Mouse (Mus musculus) limb, embryonic 14.5 days (tissue): ENCODE results near the gene Fgd4. TPM values are rescaled to one million over a fixed set of nuclear protein-coding genes. Genes with fewer than 3 reads are reported as not detected.

Source experiments
- ATAC-seq: fragments of 200-750 bp; cut with Nextera tagmentation; 2 replicates; pipeline ENCODE4 v1.8.0; 2017; ENCODE audit warnings: low read depth, moderate number of reproducible peaks, moderate TSS enrichment; ENCODE audit not compliant: low FRiP score
- DNase-seq: peaks from one replicate; pipeline ENCODE4 v3.0.0-alpha.2; 2015; ENCODE audit warnings: low spot score
- H3K27ac ChIP-seq: fragments of 300-500 bp; sonication (generic); replicated peaks from 2 replicates; pipeline ENCODE4 v1.5.1; 2014; ENCODE audit warnings: low read depth, mild to moderate bottlenecking, low read length, moderate library complexity, mixed read lengths
- H3K27me3 ChIP-seq: fragments of 300-500 bp; sonication (generic); 2 replicates; pipeline ENCODE4 v1.6.1; 2014; ENCODE audit warnings: low read length, mixed read lengths; ENCODE audit not compliant: control insufficient read depth, insufficient read depth
- H3K36me3 ChIP-seq: fragments of 300-500 bp; sonication (generic); 2 replicates; pipeline ENCODE4 v1.6.1; 2014; ENCODE audit warnings: mild to moderate bottlenecking, low read length, moderate library complexity, mixed read lengths; ENCODE audit not compliant: control insufficient read depth, insufficient read depth
- H3K4me1 ChIP-seq: fragments of 300-500 bp; sonication (generic); 2 replicates; pipeline ENCODE4 v1.6.1; 2014; ENCODE audit warnings: antibody characterized with exemption, low read length, mixed read lengths; ENCODE audit not compliant: control insufficient read depth, insufficient read depth
- H3K4me2 ChIP-seq: fragments of 300-500 bp; sonication (generic); replicated peaks from 2 replicates; pipeline ENCODE4 v1.6.1; 2014; ENCODE audit warnings: low read depth, mild to moderate bottlenecking, low read length, moderate library complexity; ENCODE audit not compliant: severe bottlenecking
- H3K4me3 ChIP-seq: fragments of 300-500 bp; sonication (generic); replicated peaks from 2 replicates; pipeline ENCODE4 v1.5.1; 2014; ENCODE audit warnings: low read length
- H3K9ac ChIP-seq: fragments of 300-500 bp; sonication (generic); 2 replicates; pipeline ENCODE4 v1.6.1; 2014; ENCODE audit warnings: mild to moderate bottlenecking, low read depth, low read length, moderate library complexity; ENCODE audit not compliant: severe bottlenecking
- H3K9me3 ChIP-seq: fragments of 300-500 bp; sonication (generic); 2 replicates; pipeline ENCODE4 v1.6.1; 2016; ENCODE audit warnings: low read length; ENCODE audit not compliant: control insufficient read depth
- POLR2A ChIP-seq: fragments of 200-500 bp; IDR thresholded peaks from 2 replicates; pipeline ENCODE4 v1.8.0; 2012; ENCODE audit warnings: inconsistent platforms, mild to moderate bottlenecking, moderate library complexity, borderline replicate concordance; ENCODE audit not compliant: insufficient read depth, insufficient read length; ENCODE audit errors: extremely low read depth
- WGBS: fragments of 180-500 bp; shearing (Covaris S2); extraction: QIAGEN DNeasy Blood & Tissue Kit; methylation state at CpG from one replicate; pipeline ENCODE4 v1.1.7; 2014; 5-methylcytosine and 5-hydroxymethylcytosine counted together
- polyA plus RNA-seq, 2 experiments: library from polyadenylated mRNA; depleted of rRNA in 1 of 2; stranded (reverse) in 1 of 2; unstranded in 1 of 2; fragments of >200 nt; fragmentation: Nextera tagmentation in 1 of 2; extraction: Ambion mirVana in 1 of 2; gene quantifications; 2 replicates each; pipeline versions ENCODE4 v1.2.1 to v1.2.3; 2012 to 2014

Gene Fgd4
- polyA plus RNA-seq, 2 experiments: 2.7 to 6.0 TPM

DNA sequence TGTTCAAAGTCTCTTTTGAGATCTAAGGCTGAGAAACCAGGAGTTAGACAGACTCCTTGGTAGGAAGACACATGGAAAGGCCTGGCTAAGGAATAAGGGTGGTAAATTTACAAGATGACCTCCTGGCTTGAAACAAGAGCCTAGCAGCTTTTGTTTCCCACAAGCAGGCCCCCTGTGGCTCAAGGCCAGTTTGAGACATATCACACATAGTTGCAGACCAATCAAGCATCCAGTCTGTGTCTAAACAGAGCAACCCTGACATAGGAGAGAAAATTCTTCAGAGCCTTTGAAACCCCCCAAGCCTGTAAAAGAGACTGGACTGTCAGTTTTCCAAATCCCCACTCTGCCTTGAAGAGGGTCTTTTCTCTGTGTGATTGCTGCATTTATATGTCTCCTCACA lies 7.7 kb downstream of the Fgd4 start:
- DNase-seq (no peak), ATAC-seq (no peak)
- Histone ChIP-seq H3K27me3 (no peaks in the 10 kb centered on the region), H3K4me2 (no peak overlapping the region), H3K36me3 (no peaks in the 10 kb centered on the region), H3K27ac (no peak overlapping the region), H3K4me3 (no peak overlapping the region), H3K4me1 (no peaks in the 10 kb centered on the region), H3K9ac (no peak overlapping the region), H3K9me3 (no peaks in the 10 kb centered on the region)
- no peak for TF ChIP-seq POLR2A

GRCm38 (mm10) chr16:16584409-16585032 lies 15.8 kb downstream of the Fgd4 start:
- no peak for TF ChIP-seq POLR2A
- Histone ChIP-seq H3K4me1 (no peaks in the 10 kb centered on the region), H3K4me2 (no peak overlapping the region), H3K4me3 (no peak overlapping the region), H3K27me3 (no peaks in the 10 kb centered on the region), H3K27ac (no peak overlapping the region), H3K9me3 (no peaks in the 10 kb centered on the region), H3K36me3 (no peaks in the 10 kb centered on the region), H3K9ac (no peak overlapping the region)
- DNase-seq (peak; percentile 80), ATAC-seq (peak; percentile 65; the same call in 1 of the 2 replicates)
- 72% methylated on average over 4 of the region's 4 CpGs for WGBS

GRCm38 (mm10) chr16:16576556-16576955 lies 23.8 kb downstream of the Fgd4 start:
- no peaks in the 10 kb centered on the region for H3K27me3 ChIP-seq
- H3K27ac ChIP-seq: no peak overlapping the region
- no peak for ATAC-seq
- no peaks in the 10 kb centered on the region for H3K9me3 ChIP-seq
- no peaks in the 10 kb centered on the region for H3K4me1 ChIP-seq
- DNase-seq: no peak
- H3K4me3 ChIP-seq: no peak overlapping the region
- no peak for TF ChIP-seq POLR2A
- H3K4me2 ChIP-seq: no peak overlapping the region
- H3K9ac ChIP-seq: no peak overlapping the region
- H3K36me3 ChIP-seq: no peaks in the 10 kb centered on the region

DNA sequence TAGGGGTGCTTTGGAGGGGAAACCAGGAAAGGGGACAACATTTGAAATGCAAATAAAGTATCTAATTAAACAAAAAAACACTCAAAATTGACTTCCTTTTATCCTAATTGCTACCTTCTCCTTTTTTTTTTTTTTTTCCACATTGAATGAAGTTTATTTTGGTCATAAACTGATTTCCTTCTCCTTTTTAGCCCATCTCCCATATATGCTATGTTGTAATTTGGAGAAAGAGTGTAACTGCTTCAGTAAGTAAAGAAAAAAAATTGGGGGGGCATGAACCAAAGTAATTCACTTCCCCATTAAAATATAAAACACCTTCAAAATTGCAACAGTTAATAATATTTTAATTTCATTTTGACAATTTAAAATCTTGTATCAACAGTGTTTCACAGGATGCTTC lies 25.8 kb downstream of the Fgd4 start:
- H3K4me1 ChIP-seq: no peaks in the 10 kb centered on the region
- H3K9me3 ChIP-seq: no peaks in the 10 kb centered on the region
- no peak overlapping the region for H3K27ac ChIP-seq
- no peak for ATAC-seq
- no peak overlapping the region for H3K4me3 ChIP-seq
- no peaks in the 10 kb centered on the region for H3K36me3 ChIP-seq
- no peaks in the 10 kb centered on the region for H3K27me3 ChIP-seq
- DNase-seq: no peak
- no peak overlapping the region for H3K9ac ChIP-seq
- H3K4me2 ChIP-seq: no peak overlapping the region
- no peak for TF ChIP-seq POLR2A

- H3K9me3 ChIP-seq: no peaks in the 10 kb centered on the region
- H3K4me3 ChIP-seq: no peak overlapping the region
- H3K36me3 ChIP-seq: no peaks in the 10 kb centered on the region
- ATAC-seq: no peak
- H3K9ac ChIP-seq: no peak overlapping the region
- WGBS: 95% methylated on average over 1 of the region's 1 CpGs
- H3K27ac ChIP-seq: no peak overlapping the region
- H3K4me2 ChIP-seq: no peak overlapping the region
- DNase-seq: no peak
- H3K4me1 ChIP-seq: no peaks in the 10 kb centered on the region
- H3K27me3 ChIP-seq: no peaks in the 10 kb centered on the region
- no peak for TF ChIP-seq POLR2A
Observed at GRCm38 (mm10) chr16:16573167-16573566, 27.2 kb downstream of the Fgd4 start.

DNA sequence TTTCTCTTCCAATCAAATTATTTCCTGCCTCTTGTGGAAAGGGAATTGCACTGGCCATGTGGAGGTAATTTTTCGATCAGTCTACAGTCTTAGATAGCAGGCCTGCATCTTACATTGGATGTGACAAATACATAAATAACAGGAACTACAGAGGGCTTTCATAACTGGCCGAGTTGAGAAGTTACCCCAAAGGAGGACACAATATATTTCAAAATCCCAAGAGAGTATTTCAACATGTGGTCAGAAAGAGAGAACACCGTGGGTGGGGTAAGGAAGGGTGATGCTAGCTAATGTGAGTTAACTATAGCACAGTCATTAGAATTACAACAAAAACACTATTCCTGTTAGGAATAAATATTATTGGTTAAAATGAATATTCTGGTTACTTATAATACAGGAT lies 29.0 kb downstream of the Fgd4 start:
- Histone ChIP-seq H3K9me3 (no peaks in the 10 kb centered on the region), H3K27me3 (no peaks in the 10 kb centered on the region), H3K9ac (no peak overlapping the region), H3K4me3 (no peak overlapping the region), H3K4me1 (no peaks in the 10 kb centered on the region), H3K4me2 (no peak overlapping the region), H3K36me3 (no peaks in the 10 kb centered on the region), H3K27ac (no peak overlapping the region)
- DNase-seq (no peak), ATAC-seq (no peak)
- no peak for TF ChIP-seq POLR2A
- WGBS: 56% methylated on average over 3 of the region's 3 CpGs
